Mouse (Mus musculus): Measurements from ENCODE around the gene Gm10643.
A peak's percentile ranks its signal among the peaks of the same experiment; 100 is the strongest.

Gm10643 gene

GRCm38 (mm10) chr8:84065037-84065436, at the start of gene Gm10643:
Gm10643 (minus strand) TSS chr8:84065137.
- no peak for DNase-seq

- no peak for DNase-seq
Measured at GRCm38 (mm10) chr8:84106216-84107040, 41.5 kb upstream of the Gm10643 start.

- no peak for DNase-seq
Measured at GRCm38 (mm10) chr8:84105676-84106075, 40.7 kb upstream of the Gm10643 start.

- peak; percentile 99 for DNase-seq
Measured at GRCm38 (mm10) chr8:84104697-84105609, 40.0 kb upstream of the Gm10643 start, which contains the start of gene Dcaf15. Dcaf15 (minus strand) TSS chr8:84104768.

GRCm38 (mm10) chr8:84104221-84104620, 39.3 kb upstream of the Gm10643 start:
- peak; percentile 86 for DNase-seq

GRCm38 (mm10) chr8:84103601-84104000, 38.7 kb upstream of the Gm10643 start:
- DNase-seq = no peak

- DNase-seq = no peak
Measured at GRCm38 (mm10) chr8:84101476-84102270, 36.7 kb upstream of the Gm10643 start.

- no peak for DNase-seq
Measured at GRCm38 (mm10) chr8:84098376-84098775, 33.4 kb upstream of the Gm10643 start.

GRCm38 (mm10) chr8:84096061-84096460, 31.1 kb upstream of the Gm10643 start:
- no peak for DNase-seq

GRCm38 (mm10) chr8:84090585-84090984, 25.6 kb upstream of the Gm10643 start:
- no peak for DNase-seq

GRCm38 (mm10) chr8:84089277-84089676, 24.3 kb upstream of the Gm10643 start:
- no peak for DNase-seq

GRCm38 (mm10) chr8:84087821-84088220, 22.9 kb upstream of the Gm10643 start:
- no peak for DNase-seq

- no peak for DNase-seq
Measured at GRCm38 (mm10) chr8:84087156-84087555, 22.2 kb upstream of the Gm10643 start.

GRCm38 (mm10) chr8:84084341-84085115, 19.6 kb upstream of the Gm10643 start:
- DNase-seq = no peak

GRCm38 (mm10) chr8:84083829-84084241, 18.9 kb upstream of the Gm10643 start:
- no peak for DNase-seq

- no peak for DNase-seq
Measured at GRCm38 (mm10) chr8:84079206-84079605, 14.3 kb upstream of the Gm10643 start.

- DNase-seq = no peak
Measured at GRCm38 (mm10) chr8:84076849-84077248, 11.9 kb upstream of the Gm10643 start.

- no peak for DNase-seq
Measured at GRCm38 (mm10) chr8:84076412-84076811, 11.5 kb upstream of the Gm10643 start.

- no peak for DNase-seq
Measured at GRCm38 (mm10) chr8:84073230-84073976, 8.5 kb upstream of the Gm10643 start.

- no peak for DNase-seq
Measured at GRCm38 (mm10) chr8:84072321-84072720, 7.4 kb upstream of the Gm10643 start.

- no peak for DNase-seq
Measured at GRCm38 (mm10) chr8:84071921-84072320, 7.0 kb upstream of the Gm10643 start.
